Mouse (Mus musculus): ENCODE results near the gene Spaar. TPM values are rescaled to one million over a fixed set of nuclear protein-coding genes. Genes with fewer than 3 reads are reported as not detected.

The Spaar gene
- total RNA-seq, 1 experiment = 0.62 TPM

- Histone ChIP-seq H3K27ac (ENCODE audit: insufficient read depth, low read depth, low read length, poor library complexity, severe bottlenecking) (no peak overlapping the region), H3K4me3 (ENCODE audit: insufficient read depth in 1 of 2, low read depth in 1 of 2, low read length in 2 of 2, poor library complexity in 1 of 2, severe bottlenecking in 1 of 2) (no peak overlapping the region), H3K9me3 (ENCODE audit: control insufficient read depth, insufficient read depth, low read depth, low read length) (no peaks in the 10 kb centered on the region), H3K4me1 (ENCODE audit: control insufficient read depth in 2 of 2, insufficient read depth in 2 of 2, low read length in 2 of 2, poor library complexity in 1 of 2) (peaks cover 5 to 13% of the 10 kb centered on the region in 2 experiments; a peak in 3 of 4 replicates), H3K36me3 (ENCODE audit: control insufficient read depth, insufficient read depth, low read length, poor library complexity, severe bottlenecking) (no peaks in the 10 kb centered on the region), H3K9ac (ENCODE audit: insufficient read depth, low read depth, low read length, poor library complexity, severe bottlenecking) (no peak overlapping the region)
- in situ Hi-C loops (cut with MboI; ENCODE audit: low sequenced_read_pairs in 2 of 2, unreplicated experiment in 2 of 2) = loop anchor here (25.0 kb wide), 1 partner anchor 136 kb away; the partner anchor contains the start of gene Olfr155 (in 2 of the 2)
- TF ChIP-seq ZNF384 (IDR thresholded peaks at IDR 0.05; ENCODE audit: low read depth, low read length) (no peak), CHD2 (IDR thresholded peaks at IDR 0.05; ENCODE audit: low read depth, low read length) (no peak), MAFK (IDR thresholded peaks at IDR 0.05; ENCODE audit: insufficient read depth, low read depth, low read length) (no peak), HCFC1 (IDR thresholded peaks at IDR 0.05; ENCODE audit: borderline replicate concordance, insufficient read depth, low read length) (no peak), ZC3H11A (IDR thresholded peaks at IDR 0.05; ENCODE audit: borderline replicate concordance, low read depth, low read length) (no peak)
- no peak for DNase-seq (ENCODE audit: low read depth, low spot score)
Observed at GRCm38 (mm10) chr4:43726228-43726993, 3.4 kb upstream of the Spaar start.

- TF ChIP-seq CHD2 (IDR thresholded peaks at IDR 0.05; ENCODE audit: low read depth, low read length) (no peak), ZC3H11A (IDR thresholded peaks at IDR 0.05; ENCODE audit: borderline replicate concordance, low read depth, low read length) (no peak), MAFK (IDR thresholded peaks at IDR 0.05; ENCODE audit: insufficient read depth, low read depth, low read length) (no peak), ZNF384 (IDR thresholded peaks at IDR 0.05; ENCODE audit: low read depth, low read length) (no peak), HCFC1 (IDR thresholded peaks at IDR 0.05; ENCODE audit: borderline replicate concordance, insufficient read depth, low read length) (no peak)
- H3K4me3 ChIP-seq (ENCODE audit: insufficient read depth in 1 of 2, low read depth in 1 of 2, low read length in 2 of 2, poor library complexity in 1 of 2, severe bottlenecking in 1 of 2) = no peak within 1 kb of the TSS
- no peak for DNase-seq (ENCODE audit: low read depth, low spot score)
- H3K27ac ChIP-seq (ENCODE audit: insufficient read depth, low read depth, low read length, poor library complexity, severe bottlenecking) = no peak within 1 kb of the TSS
- H3K36me3 ChIP-seq (ENCODE audit: control insufficient read depth, insufficient read depth, low read length, poor library complexity, severe bottlenecking) = no peaks in the 10 kb centered on the region
- H3K9ac ChIP-seq (ENCODE audit: insufficient read depth, low read depth, low read length, poor library complexity, severe bottlenecking) = no peak within 1 kb of the TSS
- peaks cover 5 to 13% of the 10 kb centered on the region in 2 experiments; a peak in 3 of 4 replicates for H3K4me1 ChIP-seq (ENCODE audit: control insufficient read depth in 2 of 2, insufficient read depth in 2 of 2, low read length in 2 of 2, poor library complexity in 1 of 2)
- in situ Hi-C loops (cut with MboI; ENCODE audit: low sequenced_read_pairs in 2 of 2, unreplicated experiment in 2 of 2) = loop anchor here (25.0 kb wide), 1 partner anchor 135 kb away; the partner anchor contains the start of gene Olfr155 (in 2 of the 2)
- H3K9me3 ChIP-seq (ENCODE audit: control insufficient read depth, insufficient read depth, low read depth, low read length) = no peaks in the 10 kb centered on the region
Observed at GRCm38 (mm10) chr4:43726995-43727394, 2.8 kb upstream of the Spaar start, which contains the start of gene Hrct1. Gene Hrct1, plus strand, starts transcription at chr4:43727188.

GRCm38 (mm10) chr4:43727718-43728575, 1.9 kb upstream of the Spaar start:
- Histone ChIP-seq H3K36me3 (ENCODE audit: control insufficient read depth, insufficient read depth, low read length, poor library complexity, severe bottlenecking) (no peaks in the 10 kb centered on the region), H3K4me1 (ENCODE audit: control insufficient read depth in 2 of 2, insufficient read depth in 2 of 2, low read length in 2 of 2, poor library complexity in 1 of 2) (peaks cover 5 to 13% of the 10 kb centered on the region in 2 experiments; a peak in 3 of 4 replicates), H3K27ac (ENCODE audit: insufficient read depth, low read depth, low read length, poor library complexity, severe bottlenecking) (no peak overlapping the region), H3K9me3 (ENCODE audit: control insufficient read depth, insufficient read depth, low read depth, low read length) (no peaks in the 10 kb centered on the region), H3K9ac (ENCODE audit: insufficient read depth, low read depth, low read length, poor library complexity, severe bottlenecking) (no peak overlapping the region), H3K4me3 (ENCODE audit: insufficient read depth in 1 of 2, low read depth in 1 of 2, low read length in 2 of 2, poor library complexity in 1 of 2, severe bottlenecking in 1 of 2) (no peak overlapping the region)
- no peak for DNase-seq (ENCODE audit: low read depth, low spot score)
- in situ Hi-C loops (cut with MboI; ENCODE audit: low sequenced_read_pairs in 2 of 2, unreplicated experiment in 2 of 2) = loop anchor here (25.0 kb wide), 1 partner anchor 134 kb away; the partner anchor contains the start of gene Olfr155 (in 2 of the 2)
- no peak for TF ChIP-seq CHD2 (IDR thresholded peaks at IDR 0.05; ENCODE audit: low read depth, low read length)
- TF ChIP-seq HCFC1 (IDR thresholded peaks at IDR 0.05; ENCODE audit: borderline replicate concordance, insufficient read depth, low read length) = no peak
- TF ChIP-seq ZC3H11A (IDR thresholded peaks at IDR 0.05; ENCODE audit: borderline replicate concordance, low read depth, low read length) = no peak
- no peak for TF ChIP-seq MAFK (IDR thresholded peaks at IDR 0.05; ENCODE audit: insufficient read depth, low read depth, low read length)
- TF ChIP-seq ZNF384 (IDR thresholded peaks at IDR 0.05; ENCODE audit: low read depth, low read length) = no peak

GRCm38 (mm10) chr4:43728576-43728954, 1.3 kb upstream of the Spaar start:
- no peaks in the 10 kb centered on the region for H3K36me3 ChIP-seq (ENCODE audit: control insufficient read depth, insufficient read depth, low read length, poor library complexity, severe bottlenecking)
- no peak overlapping the region for H3K4me3 ChIP-seq (ENCODE audit: insufficient read depth in 1 of 2, low read depth in 1 of 2, low read length in 2 of 2, poor library complexity in 1 of 2, severe bottlenecking in 1 of 2)
- peaks cover 5 to 13% of the 10 kb centered on the region in 2 experiments; a peak in 3 of 4 replicates for H3K4me1 ChIP-seq (ENCODE audit: control insufficient read depth in 2 of 2, insufficient read depth in 2 of 2, low read length in 2 of 2, poor library complexity in 1 of 2)
- no peak for TF ChIP-seq ZC3H11A (IDR thresholded peaks at IDR 0.05; ENCODE audit: borderline replicate concordance, low read depth, low read length)
- no peak for TF ChIP-seq ZNF384 (IDR thresholded peaks at IDR 0.05; ENCODE audit: low read depth, low read length)
- TF ChIP-seq MAFK (IDR thresholded peaks at IDR 0.05; ENCODE audit: insufficient read depth, low read depth, low read length) = no peak
- TF ChIP-seq HCFC1 (IDR thresholded peaks at IDR 0.05; ENCODE audit: borderline replicate concordance, insufficient read depth, low read length) = no peak
- no peak for TF ChIP-seq CHD2 (IDR thresholded peaks at IDR 0.05; ENCODE audit: low read depth, low read length)
- in situ Hi-C loops (cut with MboI; ENCODE audit: low sequenced_read_pairs in 2 of 2, unreplicated experiment in 2 of 2) = loop anchor here (25.0 kb wide), 1 partner anchor 134 kb away; the partner anchor contains the start of gene Olfr155 (in 2 of the 2)
- no peak overlapping the region for H3K9ac ChIP-seq (ENCODE audit: insufficient read depth, low read depth, low read length, poor library complexity, severe bottlenecking)
- no peak overlapping the region for H3K27ac ChIP-seq (ENCODE audit: insufficient read depth, low read depth, low read length, poor library complexity, severe bottlenecking)
- no peaks in the 10 kb centered on the region for H3K9me3 ChIP-seq (ENCODE audit: control insufficient read depth, insufficient read depth, low read depth, low read length)
- DNase-seq (ENCODE audit: low read depth, low spot score) = no peak

All from ES-E14 (cell line).